Mouse (Mus musculus) neural tube, embryonic 12.5 days (tissue): Measurements from ENCODE around the gene Nr1h2. TPM values are rescaled to one million over a fixed set of nuclear protein-coding genes. Genes with fewer than 3 reads are reported as not detected.

Source experiments
- ATAC-seq: fragments of 200-750 bp; cut with Nextera tagmentation; 2 replicates; pipeline ENCODE4 v1.8.0; 2017; ENCODE audit warnings: low read depth, mild to moderate bottlenecking, moderate TSS enrichment, moderate library complexity; ENCODE audit not compliant: low FRiP score
- H3K27ac ChIP-seq: fragments of 300-500 bp; sonication (generic); 2 replicates; pipeline ENCODE4 v1.5.1; 2016
- H3K27me3 ChIP-seq: fragments of 300-500 bp; sonication (generic); replicated peaks from 2 replicates; pipeline ENCODE4 v1.6.1; 2016; ENCODE audit warnings: mild to moderate bottlenecking
- H3K36me3 ChIP-seq: fragments of 300-500 bp; sonication (generic); 2 replicates; pipeline ENCODE4 v1.6.1; 2016; ENCODE audit warnings: mild to moderate bottlenecking
- H3K4me1 ChIP-seq: fragments of 300-500 bp; sonication (generic); 2 replicates; pipeline ENCODE4 v1.6.1; 2016
- H3K4me2 ChIP-seq: fragments of 300-500 bp; sonication (generic); replicated peaks from 2 replicates; pipeline ENCODE4 v1.6.1; 2016; ENCODE audit warnings: mild to moderate bottlenecking
- H3K4me3 ChIP-seq: fragments of 300-500 bp; sonication (generic); 2 replicates; pipeline ENCODE4 v1.5.1; 2016
- H3K9ac ChIP-seq: fragments of 300-500 bp; sonication (generic); 2 replicates; pipeline ENCODE4 v1.6.1; 2016; ENCODE audit warnings: mild to moderate bottlenecking
- H3K9me3 ChIP-seq: fragments of 300-500 bp; sonication (generic); 2 replicates; pipeline ENCODE4 v1.6.1; 2016; ENCODE audit warnings: mild to moderate bottlenecking
- WGBS: fragments of 180-500 bp; shearing (Covaris S2); methylation state at CpG from one replicate; pipeline ENCODE4 v1.1.7; 2016; 5-methylcytosine and 5-hydroxymethylcytosine counted together
- polyA plus RNA-seq: library from polyadenylated mRNA; unstranded; fragments of >200 nt; fragmentation: Nextera tagmentation; extraction: Ambion mirVana; gene quantifications from 2 replicates; pipeline ENCODE4 v1.2.1, GENCODE M21; 2016

Gene Nr1h2
- polyA plus RNA-seq, 1 experiment from 2014 or later: 69.5 TPM

DNA sequence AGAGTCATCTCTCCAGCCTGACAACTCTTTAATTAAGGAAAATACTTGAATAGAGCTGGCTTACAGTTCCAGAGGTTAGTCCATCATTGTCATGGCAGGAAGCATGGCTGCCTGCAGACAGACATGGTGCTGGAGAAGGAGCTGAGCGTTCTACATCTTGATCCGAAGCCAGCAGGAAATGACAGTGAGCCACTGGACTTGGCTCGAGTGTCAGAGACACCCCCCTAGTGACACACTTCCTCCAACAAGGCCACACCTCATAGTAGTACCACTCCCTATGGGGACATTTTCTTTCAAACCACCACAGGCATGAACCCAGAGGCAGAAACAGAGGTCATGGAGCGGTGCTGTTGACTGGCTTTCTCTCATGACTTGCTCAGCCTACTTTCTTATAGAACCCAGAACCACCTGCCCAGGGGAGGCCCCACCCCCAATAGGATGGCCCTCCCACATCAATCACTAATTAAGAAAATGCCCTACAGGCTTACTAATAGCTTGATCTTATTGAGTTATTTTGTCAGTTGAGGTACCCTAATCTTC lies 30.6 kb upstream of the Nr1h2 start:
- Histone ChIP-seq H3K36me3 (no peaks in the 10 kb centered on the region), H3K27ac (no peak overlapping the region), H3K4me2 (no peak overlapping the region), H3K4me1 (peaks cover 20% of the 10 kb centered on the region), H3K4me3 (no peak overlapping the region), H3K9ac (no peak overlapping the region), H3K27me3 (peaks cover 21% of the 10 kb centered on the region), H3K9me3 (no peaks in the 10 kb centered on the region)
- 80% methylated on average over 4 of the region's 4 CpGs for WGBS
- no peak for ATAC-seq

DNA sequence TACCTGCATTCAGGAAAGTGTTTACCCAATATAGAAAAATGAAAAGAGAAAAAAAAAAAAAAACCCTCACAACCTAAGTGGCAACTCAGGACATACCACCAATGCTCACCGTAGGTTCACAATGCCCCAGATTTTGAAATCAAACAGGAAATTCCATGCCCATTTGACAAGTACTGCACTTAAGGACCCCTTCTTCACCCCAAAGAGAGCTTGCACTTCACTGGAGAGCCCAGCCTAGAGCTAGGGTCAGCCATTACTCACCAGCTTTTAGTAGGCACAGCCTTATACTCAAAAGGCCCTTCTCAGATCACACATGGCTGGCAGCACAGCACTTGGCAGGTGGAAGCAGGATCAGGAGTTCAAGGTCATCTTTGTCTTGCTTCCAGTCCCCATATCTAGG lies 29.4 kb upstream of the Nr1h2 start:
- H3K9ac ChIP-seq: no peak overlapping the region
- H3K27ac ChIP-seq: no peak overlapping the region
- H3K4me2 ChIP-seq: no peak overlapping the region
- H3K4me1 ChIP-seq: peaks cover 12% of the 10 kb centered on the region
- H3K27me3 ChIP-seq: peaks cover 11% of the 10 kb centered on the region
- H3K9me3 ChIP-seq: no peaks in the 10 kb centered on the region
- no peak for ATAC-seq
- H3K36me3 ChIP-seq: no peaks in the 10 kb centered on the region
- 91% methylated on average over 1 of the region's 1 CpGs for WGBS
- no peak overlapping the region for H3K4me3 ChIP-seq

DNA sequence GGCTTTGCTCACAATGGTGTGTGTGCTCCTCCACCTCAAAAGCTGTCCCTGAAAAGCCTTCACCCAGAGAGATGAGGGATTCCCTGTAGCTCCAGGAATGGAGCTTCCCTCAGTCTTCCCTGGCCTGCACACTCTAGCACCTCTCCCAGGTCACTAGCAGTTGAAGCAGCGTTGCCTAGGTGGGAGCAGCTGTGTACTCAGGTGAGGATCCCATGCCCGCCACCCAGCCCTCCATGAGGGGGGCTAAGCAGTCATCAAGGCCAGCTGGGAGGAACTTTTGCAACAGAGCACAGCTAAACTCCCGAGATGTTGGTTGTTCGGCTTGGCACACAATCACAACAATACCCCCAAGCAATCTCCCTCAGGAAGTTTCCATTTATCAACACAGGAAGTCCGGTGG lies 29.0 kb upstream of the Nr1h2 start:
- Histone ChIP-seq H3K4me3 (no peak overlapping the region), H3K4me1 (peaks cover 9% of the 10 kb centered on the region)

DNA sequence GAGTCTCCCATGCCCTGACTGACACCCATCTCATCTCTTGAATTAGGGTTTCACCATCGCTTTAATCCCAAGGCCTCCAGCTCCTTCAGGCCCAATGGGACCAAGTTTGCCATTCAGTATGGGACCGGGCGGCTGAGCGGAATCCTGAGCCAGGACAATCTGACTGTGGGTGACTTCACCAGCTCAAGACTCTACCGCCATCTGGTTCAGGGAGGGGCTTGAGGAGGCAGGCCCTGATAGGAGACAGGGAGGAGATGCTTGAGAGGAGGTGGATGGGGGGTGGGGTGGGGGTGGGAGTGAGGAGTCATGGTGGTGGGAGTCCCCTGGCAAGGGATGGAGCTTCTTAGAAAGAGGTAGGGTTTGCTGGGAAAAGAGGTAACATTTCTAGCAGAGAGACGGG lies 27.9 kb upstream of the Nr1h2 start:
- no peaks in the 10 kb centered on the region for H3K9me3 ChIP-seq
- ATAC-seq: no peak
- 81% methylated on average over 6 of the region's 6 CpGs for WGBS

More for the DNA sequence above, 29.0 kb upstream of the Nr1h2 start:
- Histone ChIP-seq H3K27me3 (peaks cover 7% of the 10 kb centered on the region), H3K27ac (no peak overlapping the region), H3K9ac (no peak overlapping the region), H3K36me3 (no peaks in the 10 kb centered on the region), H3K4me2 (no peak overlapping the region), H3K9me3 (no peaks in the 10 kb centered on the region)
- no peak for ATAC-seq
- 83% methylated on average over 5 of the region's 5 CpGs for WGBS

DNA sequence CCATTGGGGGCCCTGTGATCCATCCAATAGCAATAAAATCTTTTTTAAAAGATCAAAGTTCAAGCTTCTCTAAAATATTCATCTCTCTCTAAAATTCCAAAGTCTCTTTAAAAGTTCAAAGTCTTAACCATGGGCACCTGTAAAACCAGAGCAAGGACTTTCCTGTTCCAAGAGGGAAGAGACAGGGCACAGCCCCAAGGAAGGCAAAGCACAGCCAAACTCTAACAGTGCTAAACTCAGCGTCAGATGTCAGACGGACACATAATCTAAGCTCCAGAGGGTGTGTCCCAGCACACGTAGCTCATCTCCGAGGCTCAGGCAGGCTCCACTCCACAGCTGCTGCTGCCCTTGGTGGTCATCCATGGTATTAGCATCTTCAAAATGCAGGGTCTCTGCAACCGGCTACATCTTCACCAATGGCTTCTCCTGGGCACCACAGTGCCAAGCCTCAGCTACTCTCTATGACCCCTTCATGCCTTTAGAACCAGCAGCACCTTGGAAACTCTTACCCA lies 22.6 kb upstream of the Nr1h2 start:
- Histone ChIP-seq H3K27me3 (no peaks in the 10 kb centered on the region), H3K9me3 (no peaks in the 10 kb centered on the region), H3K4me2 (no peak overlapping the region), H3K27ac (no peak overlapping the region), H3K4me1 (no peaks in the 10 kb centered on the region), H3K9ac (no peak overlapping the region), H3K4me3 (no peak overlapping the region), H3K36me3 (no peaks in the 10 kb centered on the region)
- WGBS: 54% methylated on average over 5 of the region's 5 CpGs
- no peak for ATAC-seq

More for the DNA sequence above, 27.9 kb upstream of the Nr1h2 start:
- no peaks in the 10 kb centered on the region for H3K4me1 ChIP-seq
- no peaks in the 10 kb centered on the region for H3K36me3 ChIP-seq
- H3K9ac ChIP-seq: no peak overlapping the region
- no peaks in the 10 kb centered on the region; the same call in 1 of the 2 replicates for H3K27me3 ChIP-seq
- H3K4me3 ChIP-seq: no peak overlapping the region
- no peak overlapping the region for H3K27ac ChIP-seq
- H3K4me2 ChIP-seq: no peak overlapping the region

DNA sequence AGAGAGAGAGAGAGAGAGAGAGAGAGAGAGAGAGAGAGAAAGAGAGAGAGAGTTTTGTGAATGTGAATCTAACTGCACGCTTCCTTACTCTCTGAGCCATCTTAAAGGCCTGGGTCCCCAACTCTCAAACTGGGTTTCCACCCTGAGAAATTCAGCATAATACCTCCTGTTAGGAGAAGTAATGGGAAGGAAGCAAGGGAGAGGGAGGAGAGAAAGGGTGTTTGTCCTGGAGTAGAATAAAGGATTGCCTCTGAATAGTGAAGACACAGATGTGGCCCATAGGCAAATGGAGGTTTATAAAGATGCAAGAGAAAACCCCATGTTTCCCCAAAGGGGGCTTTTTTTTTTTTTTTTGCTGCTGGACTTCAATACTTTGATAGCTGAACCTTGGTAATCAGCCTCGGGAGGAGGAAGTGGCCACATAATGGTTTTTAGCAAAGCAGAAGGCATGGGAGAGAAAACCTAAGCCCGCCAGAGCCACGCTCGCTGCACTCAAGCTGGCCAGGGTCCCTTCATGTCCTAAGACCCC lies 19.3 kb upstream of the Nr1h2 start:
- H3K27ac ChIP-seq: no peak overlapping the region
- H3K4me2 ChIP-seq: no peak overlapping the region
- no peak overlapping the region for H3K4me3 ChIP-seq
- no peaks in the 10 kb centered on the region for H3K4me1 ChIP-seq
- H3K9ac ChIP-seq: no peak overlapping the region
- no peaks in the 10 kb centered on the region for H3K36me3 ChIP-seq
- no peak for ATAC-seq
- 79% methylated on average over 5 of the region's 5 CpGs for WGBS
- no peaks in the 10 kb centered on the region for H3K9me3 ChIP-seq
- H3K27me3 ChIP-seq: no peaks in the 10 kb centered on the region

DNA sequence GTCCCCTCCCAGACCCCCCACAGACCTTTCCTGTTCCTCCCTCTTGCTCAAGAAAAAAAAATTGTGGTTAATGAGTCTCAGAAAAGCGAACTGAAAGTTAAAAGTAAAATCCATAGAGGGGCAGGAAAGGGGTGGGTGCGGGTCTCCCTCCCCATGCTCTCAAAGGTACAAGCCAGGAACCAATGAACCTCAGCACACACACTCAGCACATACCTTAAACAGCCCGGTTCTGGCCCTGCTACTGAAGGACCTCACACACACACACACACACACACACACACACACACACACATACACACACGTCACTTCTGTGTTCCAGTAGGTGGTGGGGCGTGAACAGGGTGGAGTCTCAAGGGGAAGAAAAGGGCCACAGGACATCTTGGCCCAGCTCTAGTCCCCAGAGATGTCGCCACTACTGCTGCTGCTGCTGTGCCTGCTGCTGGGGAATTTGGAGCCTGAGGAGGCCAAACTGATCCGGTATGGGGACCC lies 18.5 kb upstream of the Nr1h2 start, which contains the start of gene Napsa:
Gene Napsa (plus strand): TSS at position 168 of the 489 bp plus-strand sequence.
- no peak for ATAC-seq
- no peaks in the 10 kb centered on the region for H3K36me3 ChIP-seq
- no peak within 1 kb of the TSS for H3K27ac ChIP-seq
- H3K4me3 ChIP-seq: no peak within 1 kb of the TSS
- H3K4me2 ChIP-seq: no peak within 1 kb of the TSS
- no peaks in the 10 kb centered on the region for H3K9me3 ChIP-seq
- H3K27me3 ChIP-seq: no peaks in the 10 kb centered on the region
- 37% methylated on average over 7 of the region's 7 CpGs for WGBS
- no peak within 1 kb of the TSS for H3K9ac ChIP-seq
- no peaks in the 10 kb centered on the region for H3K4me1 ChIP-seq

DNA sequence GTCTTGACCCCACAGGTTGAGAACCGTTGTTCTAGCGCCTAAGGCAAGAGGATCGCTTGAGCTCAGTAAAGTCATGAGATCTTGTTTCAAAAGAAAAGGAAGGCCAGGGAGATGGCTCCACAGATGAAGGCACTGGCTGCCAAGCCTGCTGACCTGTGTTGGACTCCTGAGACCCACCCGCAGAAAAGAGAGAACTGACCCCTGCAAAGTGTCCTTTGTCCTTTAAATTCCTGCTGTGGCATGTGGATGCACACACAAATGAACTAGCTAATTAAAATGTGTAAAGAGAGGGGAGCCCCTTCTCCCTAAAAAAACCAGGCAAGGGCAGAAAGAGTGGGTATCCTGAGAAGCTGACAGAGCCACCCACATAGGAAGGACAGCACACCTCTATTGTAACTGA lies 18.1 kb upstream of the Nr1h2 start:
- WGBS: 67% methylated on average over 4 of the region's 4 CpGs
- Histone ChIP-seq H3K4me2 (no peak overlapping the region), H3K4me1 (no peaks in the 10 kb centered on the region), H3K9ac (no peak overlapping the region), H3K36me3 (no peaks in the 10 kb centered on the region), H3K9me3 (no peaks in the 10 kb centered on the region), H3K27me3 (no peaks in the 10 kb centered on the region), H3K27ac (no peak overlapping the region), H3K4me3 (no peak overlapping the region)
- no peak for ATAC-seq

DNA sequence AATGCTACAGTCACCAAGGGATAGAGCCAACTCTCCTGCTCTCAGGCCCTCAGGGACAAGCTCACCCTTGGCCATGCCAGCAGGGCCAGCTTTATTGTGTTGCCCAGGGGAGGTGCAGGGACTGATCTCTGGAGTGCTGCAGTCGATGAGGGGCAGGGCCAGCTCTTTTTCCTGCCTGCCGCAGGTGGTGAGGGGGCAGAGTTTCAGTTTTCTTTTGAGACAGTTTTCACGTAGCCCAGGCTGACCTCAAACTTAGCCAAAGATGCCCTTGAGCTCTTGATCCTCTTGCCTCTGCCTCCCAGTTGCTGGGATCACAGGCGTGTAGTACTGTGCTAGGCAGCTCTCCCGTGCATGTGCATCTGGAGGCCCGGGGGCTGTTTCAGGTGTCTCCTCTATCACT lies 17.2 kb upstream of the Nr1h2 start:
- no peak overlapping the region for H3K4me3 ChIP-seq
- 88% methylated on average over 6 of the region's 6 CpGs for WGBS
- H3K9me3 ChIP-seq: no peaks in the 10 kb centered on the region
- no peaks in the 10 kb centered on the region for H3K4me1 ChIP-seq
- ATAC-seq: no peak
- no peak overlapping the region for H3K9ac ChIP-seq
- no peaks in the 10 kb centered on the region for H3K36me3 ChIP-seq
- no peak overlapping the region for H3K4me2 ChIP-seq
- H3K27me3 ChIP-seq: no peaks in the 10 kb centered on the region
- no peak overlapping the region for H3K27ac ChIP-seq

DNA sequence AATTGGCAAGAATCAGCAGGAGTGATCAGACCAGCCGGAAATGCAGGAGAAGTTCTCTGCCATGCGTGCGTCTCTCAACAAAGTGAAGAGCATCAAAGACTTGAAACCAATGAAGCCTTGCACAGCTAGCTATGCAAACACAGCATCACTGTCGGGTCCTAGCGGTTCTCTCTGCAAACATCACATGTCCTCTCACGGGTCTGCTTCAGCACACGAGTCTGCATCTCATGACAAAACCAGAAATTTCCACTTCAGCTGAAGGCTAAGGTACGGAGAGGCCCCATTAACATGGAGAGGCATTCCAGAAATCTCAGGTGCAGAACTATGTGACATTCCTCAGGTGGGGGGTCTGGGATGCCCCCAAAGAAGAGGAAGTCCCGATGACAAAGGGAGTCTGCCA lies 15.1 kb upstream of the Nr1h2 start:
- 80% methylated on average over 9 of the region's 9 CpGs for WGBS
- no peaks in the 10 kb centered on the region for H3K9me3 ChIP-seq
- no peaks in the 10 kb centered on the region for H3K36me3 ChIP-seq
- H3K27me3 ChIP-seq: no peaks in the 10 kb centered on the region
- no peak overlapping the region for H3K4me2 ChIP-seq
- ATAC-seq: no peak
- H3K9ac ChIP-seq: no peak overlapping the region
- H3K4me3 ChIP-seq: no peak overlapping the region
- H3K27ac ChIP-seq: no peak overlapping the region
- no peaks in the 10 kb centered on the region for H3K4me1 ChIP-seq

DNA sequence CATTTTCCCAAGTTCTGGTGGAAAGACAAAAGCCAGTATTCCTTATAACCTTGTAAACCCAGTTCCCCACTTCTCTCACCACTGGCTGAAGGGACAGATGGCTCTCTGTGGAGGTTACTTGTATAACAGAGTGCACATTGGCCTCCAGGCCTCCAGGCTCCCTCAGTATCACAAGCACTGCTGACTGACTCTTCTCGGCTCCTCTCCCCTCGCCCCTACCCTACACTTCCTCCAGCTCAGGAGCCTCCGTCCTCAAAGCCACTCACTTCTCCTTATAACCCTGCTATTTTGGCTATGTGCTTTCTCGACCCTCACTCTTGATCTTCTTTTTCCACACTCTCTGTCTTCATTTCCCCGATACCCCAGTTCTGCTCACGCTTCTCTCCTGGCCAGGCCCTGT lies 11.7 kb upstream of the Nr1h2 start:
- H3K4me1 ChIP-seq: no peaks in the 10 kb centered on the region
- no peak overlapping the region for H3K27ac ChIP-seq
- no peaks in the 10 kb centered on the region for H3K27me3 ChIP-seq
- no peak overlapping the region for H3K9ac ChIP-seq
- H3K4me2 ChIP-seq: no peak overlapping the region
- H3K36me3 ChIP-seq: no peaks in the 10 kb centered on the region
- no peak for ATAC-seq
- no peak overlapping the region for H3K4me3 ChIP-seq
- H3K9me3 ChIP-seq: no peaks in the 10 kb centered on the region
- WGBS: 76% methylated on average over 6 of the region's 6 CpGs

DNA sequence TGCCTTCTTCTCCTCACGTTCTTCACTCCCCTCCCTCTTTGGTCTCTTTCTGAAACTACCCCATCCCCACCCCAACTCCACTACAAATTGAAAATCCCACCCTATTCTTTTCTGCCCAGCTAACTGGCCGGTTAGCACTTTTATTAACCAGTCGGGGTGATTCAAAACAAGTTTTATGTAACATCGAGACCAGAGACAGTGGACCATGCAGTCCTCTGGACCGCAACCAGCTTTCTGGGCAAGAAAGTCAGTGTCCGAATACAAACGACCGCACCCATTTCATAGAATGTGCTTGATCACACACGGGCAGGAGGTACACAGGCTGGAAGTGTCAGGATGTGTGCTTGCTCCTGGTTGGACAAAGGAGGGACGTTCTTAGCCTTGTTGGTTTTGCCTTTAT lies 10.7 kb upstream of the Nr1h2 start:
- Histone ChIP-seq H3K4me1 (no peaks in the 10 kb centered on the region), H3K4me2 (no peak overlapping the region), H3K4me3 (no peak overlapping the region), H3K27me3 (no peaks in the 10 kb centered on the region), H3K9ac (no peak overlapping the region), H3K36me3 (no peaks in the 10 kb centered on the region), H3K9me3 (no peaks in the 10 kb centered on the region), H3K27ac (no peak overlapping the region)
- ATAC-seq: no peak
- 87% methylated on average over 10 of the region's 10 CpGs for WGBS

DNA sequence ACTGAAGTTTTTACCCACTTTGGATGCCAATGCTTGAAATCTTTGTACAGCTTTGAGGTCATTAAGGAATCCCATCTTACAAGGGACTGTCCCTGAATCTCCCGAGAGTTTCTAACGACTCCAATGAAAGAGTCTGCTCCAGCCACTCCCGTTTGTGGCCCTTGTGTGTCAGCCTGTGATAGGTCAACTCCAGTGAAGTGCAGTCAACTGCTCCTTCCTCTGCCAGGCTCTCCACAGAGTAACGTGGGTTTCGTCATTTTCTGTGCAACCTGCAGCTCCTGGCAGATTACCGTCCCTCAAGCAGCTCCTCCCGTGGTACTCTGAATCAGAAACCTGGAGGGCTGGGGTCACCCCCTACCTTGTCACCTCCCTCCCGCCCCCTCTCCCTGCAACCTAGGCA lies 9.5 kb upstream of the Nr1h2 start:
- H3K9me3 ChIP-seq: no peaks in the 10 kb centered on the region
- no peaks in the 10 kb centered on the region for H3K36me3 ChIP-seq
- 44% methylated on average over 8 of the region's 8 CpGs for WGBS
- no peak overlapping the region for H3K4me2 ChIP-seq
- H3K27ac ChIP-seq: no peak overlapping the region
- H3K4me3 ChIP-seq: no peak overlapping the region
- no peak overlapping the region for H3K9ac ChIP-seq
- no peaks in the 10 kb centered on the region for H3K27me3 ChIP-seq
- ATAC-seq: no peak
- H3K4me1 ChIP-seq: no peaks in the 10 kb centered on the region
